Mouse (Mus musculus): Measurements from ENCODE around the gene Cdc25a. TPM values are rescaled to one million over a fixed set of nuclear protein-coding genes. Genes with fewer than 3 reads are reported as not detected.

Gene Cdc25a
- 8.4 and 13.8 TPM in 2 replicates for polyA plus RNA-seq (2014; fragmentation: Nextera tagmentation; extraction: Ambion mirVana)

GRCm38 (mm10) chr9:109874797-109875691, at the start of gene Cdc25a:
Gene Cdc25a (plus strand): TSS chr9:109875579.
- Histone ChIP-seq H3K9ac (replicated peaks; ENCODE audit: low read length) (peak within 1 kb of the TSS; percentile 83), H3K9me3 (ENCODE audit: control insufficient read depth, low read length) (no peaks in the 10 kb centered on the region), H3K27me3 (ENCODE audit: control insufficient read depth, insufficient read depth, low read length) (no peaks in the 10 kb centered on the region), H3K36me3 (ENCODE audit: control insufficient read depth, insufficient read depth, low read length) (peaks cover 13% of the 10 kb centered on the region), H3K4me3 (replicated peaks; ENCODE audit: low read depth, low read length) (peak within 1 kb of the TSS; percentile 88), H3K4me1 (ENCODE audit: control insufficient read depth, insufficient read depth, low read length) (peaks cover 11% of the 10 kb centered on the region; the same call in 1 of the 2 replicates), H3K27ac (replicated peaks; ENCODE audit: low read depth, low read length) (peak within 1 kb of the TSS; percentile 66), H3K4me2 (ENCODE audit: low read length) (peak within 1 kb of the TSS; percentile 92)
- WGBS: 7% methylated on average over 33 of the region's 33 CpGs
- ATAC-seq (ENCODE audit: low FRiP score, low TSS enrichment): peak; percentile 92
- peak; percentile 98 for DNase-seq

- ATAC-seq (ENCODE audit: low FRiP score, low TSS enrichment) (no peak), DNase-seq (no peak)
- H3K4me3 ChIP-seq (replicated peaks; ENCODE audit: low read depth, low read length): no peak overlapping the region
- H3K27ac ChIP-seq (replicated peaks; ENCODE audit: low read depth, low read length): no peak overlapping the region
- no peaks in the 10 kb centered on the region for H3K27me3 ChIP-seq (ENCODE audit: control insufficient read depth, insufficient read depth, low read length)
- no peak overlapping the region for H3K9ac ChIP-seq (replicated peaks; ENCODE audit: low read length)
- no peak overlapping the region for H3K4me2 ChIP-seq (ENCODE audit: low read length)
- no peaks in the 10 kb centered on the region for H3K4me1 ChIP-seq (ENCODE audit: control insufficient read depth, insufficient read depth, low read length)
- H3K36me3 ChIP-seq (ENCODE audit: control insufficient read depth, insufficient read depth, low read length): 0 out of 2 replicates have a peak, but pooled peaks cover 3% of the 10 kb centered on the region
- WGBS: 69% methylated on average over 4 of the region's 4 CpGs
- H3K9me3 ChIP-seq (ENCODE audit: control insufficient read depth, low read length): no peaks in the 10 kb centered on the region
Measured at GRCm38 (mm10) chr9:109825739-109826138, 49.6 kb upstream of the Cdc25a start.

- WGBS: 82% methylated on average over 5 of the region's 5 CpGs
- ATAC-seq (ENCODE audit: low FRiP score, low TSS enrichment): no peak
Measured at GRCm38 (mm10) chr9:109826181-109826580, 49.2 kb upstream of the Cdc25a start.

GRCm38 (mm10) chr9:109832391-109833087, 42.8 kb upstream of the Cdc25a start, which contains the start of gene Nme6:
Gene Nme6 (plus strand): TSS chr9:109832749.
- H3K4me3 ChIP-seq (replicated peaks; ENCODE audit: low read depth, low read length): peak within 1 kb of the TSS; percentile 62
- peak within 1 kb of the TSS; percentile 81 for H3K27ac ChIP-seq (replicated peaks; ENCODE audit: low read depth, low read length)
- H3K36me3 ChIP-seq (ENCODE audit: control insufficient read depth, insufficient read depth, low read length): peaks cover 12% of the 10 kb centered on the region; the same call in 1 of the 2 replicates
- DNase-seq (peak; percentile 93), ATAC-seq (ENCODE audit: low FRiP score, low TSS enrichment) (peak; percentile 93)
- no peaks in the 10 kb centered on the region for H3K27me3 ChIP-seq (ENCODE audit: control insufficient read depth, insufficient read depth, low read length)
- WGBS: under 1% methylated on average over 32 of the region's 32 CpGs
- peak within 1 kb of the TSS; percentile 63 for H3K4me2 ChIP-seq (ENCODE audit: low read length)
- peak within 1 kb of the TSS; percentile 68 for H3K9ac ChIP-seq (replicated peaks; ENCODE audit: low read length)
- peaks cover 4% of the 10 kb centered on the region for H3K4me1 ChIP-seq (ENCODE audit: control insufficient read depth, insufficient read depth, low read length)
- H3K9me3 ChIP-seq (ENCODE audit: control insufficient read depth, low read length): no peaks in the 10 kb centered on the region

More at GRCm38 (mm10) chr9:109826181-109826580, 49.2 kb upstream of the Cdc25a start:
- Histone ChIP-seq H3K4me2 (ENCODE audit: low read length) (no peak overlapping the region), H3K27me3 (ENCODE audit: control insufficient read depth, insufficient read depth, low read length) (no peaks in the 10 kb centered on the region), H3K36me3 (ENCODE audit: control insufficient read depth, insufficient read depth, low read length) (0 out of 2 replicates have a peak, but pooled peaks cover 3% of the 10 kb centered on the region), H3K9ac (replicated peaks; ENCODE audit: low read length) (no peak overlapping the region), H3K4me1 (ENCODE audit: control insufficient read depth, insufficient read depth, low read length) (no peaks in the 10 kb centered on the region), H3K4me3 (replicated peaks; ENCODE audit: low read depth, low read length) (no peak overlapping the region), H3K27ac (replicated peaks; ENCODE audit: low read depth, low read length) (no peak overlapping the region), H3K9me3 (ENCODE audit: control insufficient read depth, low read length) (no peaks in the 10 kb centered on the region)
- DNase-seq: no peak

GRCm38 (mm10) chr9:109833088-109833412, 42.3 kb upstream of the Cdc25a start:
- H3K9ac ChIP-seq (replicated peaks; ENCODE audit: low read length): peak overlapping the region; percentile 68; the same call in 1 of the 2 replicates
- H3K9me3 ChIP-seq (ENCODE audit: control insufficient read depth, low read length): no peaks in the 10 kb centered on the region
- H3K4me1 ChIP-seq (ENCODE audit: control insufficient read depth, insufficient read depth, low read length): peaks cover 4% of the 10 kb centered on the region
- no peak for DNase-seq
- H3K4me3 ChIP-seq (replicated peaks; ENCODE audit: low read depth, low read length): peak overlapping the region; percentile 62
- peak overlapping the region; percentile 63 for H3K4me2 ChIP-seq (ENCODE audit: low read length)
- H3K27me3 ChIP-seq (ENCODE audit: control insufficient read depth, insufficient read depth, low read length): no peaks in the 10 kb centered on the region
- H3K36me3 ChIP-seq (ENCODE audit: control insufficient read depth, insufficient read depth, low read length): peaks cover 17% of the 10 kb centered on the region; the same call in 1 of the 2 replicates
- no peak overlapping the region for H3K27ac ChIP-seq (replicated peaks; ENCODE audit: low read depth, low read length)
- 9% methylated on average over 6 of the region's 6 CpGs for WGBS
- peak; percentile 63; the same call in 1 of the 2 replicates for ATAC-seq (ENCODE audit: low FRiP score, low TSS enrichment)

- Histone ChIP-seq H3K27ac (replicated peaks; ENCODE audit: low read depth, low read length) (no peak within 1 kb of the TSS), H3K36me3 (ENCODE audit: control insufficient read depth, insufficient read depth, low read length) (peaks cover 4% of the 10 kb centered on the region; the same call in 1 of the 2 replicates), H3K9ac (replicated peaks; ENCODE audit: low read length) (no peak within 1 kb of the TSS), H3K4me3 (replicated peaks; ENCODE audit: low read depth, low read length) (no peak within 1 kb of the TSS), H3K27me3 (ENCODE audit: control insufficient read depth, insufficient read depth, low read length) (no peaks in the 10 kb centered on the region), H3K9me3 (ENCODE audit: control insufficient read depth, low read length) (no peaks in the 10 kb centered on the region), H3K4me2 (ENCODE audit: low read length) (no peak within 1 kb of the TSS), H3K4me1 (ENCODE audit: control insufficient read depth, insufficient read depth, low read length) (no peaks in the 10 kb centered on the region)
- WGBS: 81% methylated on average over 6 of the region's 6 CpGs
- peak; percentile 36 for DNase-seq
- no peak for ATAC-seq (ENCODE audit: low FRiP score, low TSS enrichment)
Measured at GRCm38 (mm10) chr9:109849312-109849758, 26.0 kb upstream of the Cdc25a start, which contains the start of gene Camp. Gene Camp (minus strand): TSS chr9:109849617.

- 0 out of 2 replicates have a peak, but pooled peaks cover 4% of the 10 kb centered on the region for H3K36me3 ChIP-seq (ENCODE audit: control insufficient read depth, insufficient read depth, low read length)
- H3K9ac ChIP-seq (replicated peaks; ENCODE audit: low read length): no peak overlapping the region
- H3K4me3 ChIP-seq (replicated peaks; ENCODE audit: low read depth, low read length): no peak overlapping the region
- no peak for DNase-seq
- H3K27ac ChIP-seq (replicated peaks; ENCODE audit: low read depth, low read length): no peak overlapping the region
- no peaks in the 10 kb centered on the region for H3K4me1 ChIP-seq (ENCODE audit: control insufficient read depth, insufficient read depth, low read length)
- H3K9me3 ChIP-seq (ENCODE audit: control insufficient read depth, low read length): no peaks in the 10 kb centered on the region
- H3K4me2 ChIP-seq (ENCODE audit: low read length): no peak overlapping the region
- ATAC-seq (ENCODE audit: low FRiP score, low TSS enrichment): no peak
- no peaks in the 10 kb centered on the region for H3K27me3 ChIP-seq (ENCODE audit: control insufficient read depth, insufficient read depth, low read length)
- 93% methylated on average over 5 of the region's 5 CpGs for WGBS
Measured at GRCm38 (mm10) chr9:109850099-109850498, 25.3 kb upstream of the Cdc25a start.

- Histone ChIP-seq H3K27ac (replicated peaks; ENCODE audit: low read depth, low read length) (no peak overlapping the region), H3K9me3 (ENCODE audit: control insufficient read depth, low read length) (no peaks in the 10 kb centered on the region), H3K9ac (replicated peaks; ENCODE audit: low read length) (no peak overlapping the region), H3K27me3 (ENCODE audit: control insufficient read depth, insufficient read depth, low read length) (no peaks in the 10 kb centered on the region), H3K36me3 (ENCODE audit: control insufficient read depth, insufficient read depth, low read length) (no peaks in the 10 kb centered on the region), H3K4me1 (ENCODE audit: control insufficient read depth, insufficient read depth, low read length) (no peaks in the 10 kb centered on the region), H3K4me2 (ENCODE audit: low read length) (no peak overlapping the region), H3K4me3 (replicated peaks; ENCODE audit: low read depth, low read length) (no peak overlapping the region)
- DNase-seq: no peak
- ATAC-seq (ENCODE audit: low FRiP score, low TSS enrichment): no peak
- WGBS: 87% methylated on average over 2 of the region's 2 CpGs
Measured at GRCm38 (mm10) chr9:109854341-109854740, 21.0 kb upstream of the Cdc25a start.

Measured in midbrain, embryonic 14.5 days (tissue).